23 mouse cellular contexts compared by ENCODE assay signal in genomic region chr4:110157515-110158159, GRCm38 (mm10).
DNase-seq lines count a peak whose midpoint lies in the region; ATAC-seq and TF ChIP-seq lines count a peak whose summit lies in the region.
"Had no signal": no experiment of that assay in that cellular context is flagged by ENCODE, and none has a peak within 500 bp of the region (broad histone marks: within the 10 kb centered on the region; RNA-seq: fewer than 3 reads in every experiment).

No protein-coding gene starts in this region.

- no peak for DNase-seq in forebrain, postnatal 0 days
- DNase-seq in forebrain, embryonic 10.5 days (ENCODE audit: extremely low spot score, low spot score): no peak
- peak; percentile 11 for DNase-seq in lung, embryonic 14.5 days
- no peak for DNase-seq in lung, postnatal 14 days
- peak; percentile 15 for DNase-seq in brain, adult 2 months (ENCODE audit: low read depth, low spot score)
- DNase-seq in adrenal gland, postnatal 10 days: no peak
- DNase-seq: adrenal gland, postnatal 25 days; cerebellum, adult 11 months; cerebellum, adult 8-10 months; cerebellum, postnatal 14 days; gastrocnemius, postnatal 36 days; heart, adult 18-20 months; heart, postnatal 14 days had no signal

- no peak overlapping the region for H3K4me3 ChIP-seq in forebrain, postnatal 0 days (ENCODE audit: low read depth, low read length)
- H3K4me3 ChIP-seq in forebrain, embryonic 10.5 days: no peak overlapping the region
- no peak overlapping the region for H3K4me3 ChIP-seq in lung, embryonic 14.5 days (ENCODE audit: low read depth, low read length)
- H3K4me3 ChIP-seq in midbrain, embryonic 15.5 days: no peak overlapping the region
- H3K4me3 ChIP-seq in midbrain, embryonic 13.5 days (replicated peaks): no peak overlapping the region
- H3K4me3 ChIP-seq: embryonic facial prominence, embryonic 12.5 days; forebrain, embryonic 12.5 days; heart, embryonic 15.5 days; hindbrain, embryonic 15.5 days; intestine, embryonic 15.5 days had no signal

- H3K4me1 ChIP-seq in forebrain, postnatal 0 days (ENCODE audit: insufficient read depth): no peaks in the 10 kb centered on the region
- peaks cover 34% of the 10 kb centered on the region for H3K4me1 ChIP-seq in forebrain, embryonic 10.5 days
- H3K4me1 ChIP-seq in lung, embryonic 14.5 days (ENCODE audit: insufficient read depth): no peaks in the 10 kb centered on the region
- H3K4me1 ChIP-seq in midbrain, embryonic 15.5 days: peaks cover 13% of the 10 kb centered on the region
- peaks cover 30% of the 10 kb centered on the region for H3K4me1 ChIP-seq in midbrain, embryonic 13.5 days (replicated peaks)
- H3K4me1 ChIP-seq: embryonic facial prominence, embryonic 12.5 days; heart, embryonic 15.5 days; intestine, embryonic 15.5 days had no signal

- no peaks in the 10 kb centered on the region for H3K27me3 ChIP-seq in forebrain, postnatal 0 days (ENCODE audit: insufficient read depth, low read length)
- peaks cover 16% of the 10 kb centered on the region; the same call in 1 of the 2 replicates for H3K27me3 ChIP-seq in forebrain, embryonic 10.5 days (ENCODE audit: poor library complexity, severe bottlenecking)
- H3K27me3 ChIP-seq in lung, embryonic 14.5 days (ENCODE audit: insufficient read depth, low read length): no peaks in the 10 kb centered on the region
- H3K27me3 ChIP-seq in midbrain, embryonic 15.5 days (replicated peaks): no peaks in the 10 kb centered on the region
- H3K27me3 ChIP-seq in midbrain, embryonic 13.5 days: no peaks in the 10 kb centered on the region
- H3K27me3 ChIP-seq: embryonic facial prominence, embryonic 12.5 days; forebrain, embryonic 12.5 days; heart, embryonic 15.5 days; hindbrain, embryonic 15.5 days; intestine, embryonic 15.5 days; Patski had no signal

- no peaks in the 10 kb centered on the region for H3K36me3 ChIP-seq in forebrain, postnatal 0 days (ENCODE audit: insufficient read depth)
- no peaks in the 10 kb centered on the region for H3K36me3 ChIP-seq in forebrain, embryonic 10.5 days (replicated peaks)
- no peaks in the 10 kb centered on the region for H3K36me3 ChIP-seq in lung, embryonic 14.5 days (ENCODE audit: insufficient read depth)
- no peaks in the 10 kb centered on the region for H3K36me3 ChIP-seq in midbrain, embryonic 15.5 days (replicated peaks)
- no peaks in the 10 kb centered on the region for H3K36me3 ChIP-seq in midbrain, embryonic 13.5 days
- H3K36me3 ChIP-seq: embryonic facial prominence, embryonic 12.5 days; forebrain, embryonic 12.5 days; heart, embryonic 15.5 days; hindbrain, embryonic 15.5 days; intestine, embryonic 15.5 days had no signal

- no peak overlapping the region for H3K27ac ChIP-seq in forebrain, postnatal 0 days (ENCODE audit: low read depth, low read length)
- no peak overlapping the region for H3K27ac ChIP-seq in forebrain, embryonic 10.5 days
- H3K27ac ChIP-seq in lung, embryonic 14.5 days (ENCODE audit: low read depth): no peak overlapping the region
- 0 out of 2 replicates have a peak overlapping the region, but pooled peaks have one; percentile 29 for H3K27ac ChIP-seq in midbrain, embryonic 15.5 days
- no peak overlapping the region for H3K27ac ChIP-seq in midbrain, embryonic 13.5 days
- H3K27ac ChIP-seq: embryonic facial prominence, embryonic 12.5 days; forebrain, embryonic 12.5 days; heart, embryonic 15.5 days; hindbrain, embryonic 15.5 days; intestine, embryonic 15.5 days had no signal

- H3K4me2 ChIP-seq in forebrain, postnatal 0 days (ENCODE audit: low read depth): no peak overlapping the region
- no peak overlapping the region for H3K4me2 ChIP-seq in lung, embryonic 14.5 days
- H3K4me2 ChIP-seq in midbrain, embryonic 15.5 days: no peak overlapping the region
- H3K4me2 ChIP-seq in midbrain, embryonic 13.5 days (replicated peaks): no peak overlapping the region
- H3K4me2 ChIP-seq: embryonic facial prominence, embryonic 12.5 days; forebrain, embryonic 12.5 days; heart, embryonic 11.5 days; heart, embryonic 15.5 days; hindbrain, embryonic 15.5 days; intestine, embryonic 15.5 days had no signal

- peak; percentile 45; the same call in 1 of the 2 replicates for ATAC-seq in forebrain, postnatal 0 days
- ATAC-seq in lung, embryonic 14.5 days (ENCODE audit: insufficient read depth): peak; percentile 80
- ATAC-seq in midbrain, embryonic 15.5 days (replicated peaks): no peak
- no peak for ATAC-seq in midbrain, embryonic 13.5 days
- ATAC-seq: activated CD4-positive, CD25-positive, alpha-beta regulatory T cell, adult 4 months; intestine, embryonic 15.5 days; Patski had no signal

- no peaks in the 10 kb centered on the region for H3K9me3 ChIP-seq in forebrain, postnatal 0 days (ENCODE audit: low read length)
- H3K9me3 ChIP-seq in forebrain, embryonic 10.5 days: no peaks in the 10 kb centered on the region
- no peaks in the 10 kb centered on the region for H3K9me3 ChIP-seq in lung, embryonic 14.5 days (ENCODE audit: low read depth, low read length)
- no peaks in the 10 kb centered on the region for H3K9me3 ChIP-seq in midbrain, embryonic 15.5 days
- no peaks in the 10 kb centered on the region for H3K9me3 ChIP-seq in midbrain, embryonic 13.5 days
- H3K9me3 ChIP-seq: embryonic facial prominence, embryonic 12.5 days; forebrain, embryonic 12.5 days; heart, embryonic 15.5 days; hindbrain, embryonic 15.5 days; intestine, embryonic 15.5 days had no signal

- WGBS in forebrain, postnatal 0 days: 29% methylated on average over 3 of the region's 3 CpGs
- 53% methylated on average over 3 of the region's 3 CpGs for WGBS in forebrain, embryonic 10.5 days
- WGBS in lung, embryonic 14.5 days: 47% methylated on average over 3 of the region's 3 CpGs
- 33% methylated on average over 3 of the region's 3 CpGs for WGBS in midbrain, embryonic 15.5 days
- WGBS in midbrain, embryonic 13.5 days: 50% methylated on average over 3 of the region's 3 CpGs

- TF ChIP-seq CTCF in forebrain, postnatal 0 days (IDR thresholded peaks at IDR 0.05; ENCODE audit: low read depth): no peak
- TF ChIP-seq CTCF in lung, embryonic 14.5 days (IDR thresholded peaks at IDR 0.05; ENCODE audit: low read depth): no peak

- no peak overlapping the region for H3K9ac ChIP-seq in forebrain, postnatal 0 days
- H3K9ac ChIP-seq in lung, embryonic 14.5 days: no peak overlapping the region
- no peak overlapping the region for H3K9ac ChIP-seq in midbrain, embryonic 15.5 days
- H3K9ac ChIP-seq in midbrain, embryonic 13.5 days (replicated peaks): no peak overlapping the region
- H3K9ac ChIP-seq: embryonic facial prominence, embryonic 12.5 days; forebrain, embryonic 12.5 days; heart, embryonic 15.5 days; hindbrain, embryonic 15.5 days; intestine, embryonic 15.5 days had no signal

Comparison
In these comparisons a context has a peak if more than half of its experiments do, and no peak if none do; other contexts are left out.
1. DNase-seq: peak in lung, embryonic 14.5 days (single experiment) and brain, adult 2 months (single experiment); none in forebrain, postnatal 0 days (single experiment), forebrain, embryonic 10.5 days (single experiment), lung, postnatal 14 days (single experiment) and adrenal gland, postnatal 10 days (single experiment).
2. ATAC-seq: peak in forebrain, postnatal 0 days (single experiment) and lung, embryonic 14.5 days (single experiment); none in midbrain, embryonic 15.5 days (single experiment) and midbrain, embryonic 13.5 days (single experiment).